Mouse (Mus musculus): ENCODE data around the gene Tbl3.

DNA sequence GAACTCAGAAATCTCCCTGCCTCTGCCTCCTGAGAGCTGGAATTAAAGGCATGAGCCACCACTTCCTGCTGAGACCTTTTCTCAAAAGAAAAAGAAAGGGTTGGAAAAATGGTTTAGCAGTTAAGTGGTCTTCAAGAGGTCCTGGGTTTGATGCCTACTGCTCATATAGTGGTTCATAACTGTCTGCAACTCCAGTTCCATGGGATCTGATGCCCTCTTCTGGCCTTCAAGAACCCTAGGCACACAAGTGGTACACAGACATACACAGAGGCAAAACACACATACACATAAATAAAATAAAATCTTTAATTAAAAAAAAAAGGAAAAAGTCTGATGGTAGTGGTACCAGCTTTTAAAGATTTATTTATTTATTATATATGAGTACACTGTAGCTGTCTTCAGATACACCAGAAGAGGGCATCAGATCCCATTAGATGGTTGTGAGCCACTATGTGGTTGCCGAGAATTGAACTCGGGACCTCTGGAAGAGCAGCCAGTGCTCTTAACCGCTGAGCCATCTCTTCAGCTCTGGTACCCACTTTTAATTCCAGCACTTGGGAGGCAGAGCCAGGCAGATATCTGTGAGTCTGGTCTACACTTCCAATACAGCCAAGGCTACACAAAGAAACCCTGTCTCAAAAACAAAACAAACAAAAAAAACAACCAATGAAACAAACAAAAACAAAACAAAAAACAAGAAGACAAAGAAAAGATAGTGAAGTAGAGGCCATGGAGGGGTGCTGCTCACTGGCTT, 18.4 kb upstream of the Tbl3 start:
- TF ChIP-seq E2F4 (IDR thresholded peaks at IDR 0.05; ENCODE audit: insufficient read depth) = no peak
- no peak for TF ChIP-seq POLR2A (IDR thresholded peaks at IDR 0.05; ENCODE audit: insufficient read length, low read depth)
- no peak for TF ChIP-seq MYOD1 (IDR thresholded peaks at IDR 0.05; ENCODE audit: control insufficient read depth in 1 of 3, insufficient read length in 2 of 3, low read depth in 2 of 3)
- TF ChIP-seq MAX (IDR thresholded peaks at IDR 0.05; ENCODE audit: low read depth) = no peak
- TF ChIP-seq SRF (IDR thresholded peaks at IDR 0.05; ENCODE audit: control insufficient read depth, insufficient read length, low read depth) = no peak

All from myocyte (in vitro differentiated cells).